Mouse (Mus musculus) spleen, adult 2 months (tissue): ENCODE measurements around the gene Cd3g. TPM values are rescaled to one million over a fixed set of nuclear protein-coding genes. Genes with fewer than 3 reads are reported as not detected.
"Not testable (repeated sequence)": the region's sequence is repeated elsewhere in the genome, so short reads cannot be mapped to it uniquely, and the experiment has no call there.

Experiments
- DNase-seq, 2 experiments: peaks; one replicate each; pipeline versions ENCODE4 v3.0.0 to v3.0.0-alpha.2; 2012 to 2021; ENCODE audit warnings: low spot score in 2 of 2, low read depth in 1 of 2
- H3K27ac ChIP-seq: fragments of 200-500 bp; 2 replicates; pipeline ENCODE4 v1.5.1; 2012; ENCODE audit warnings: low read length, inconsistent platforms; ENCODE audit not compliant: insufficient read depth
- H3K27me3 ChIP-seq: fragments of 200-500 bp; 2 replicates; pipeline ENCODE4 v1.6.1; 2012; ENCODE audit warnings: mild to moderate bottlenecking, moderate library complexity, low read length, inconsistent platforms; ENCODE audit not compliant: control insufficient read depth, insufficient read depth
- H3K36me3 ChIP-seq: fragments of 200-500 bp; 2 replicates; pipeline ENCODE4 v1.6.1; 2012; ENCODE audit warnings: mild to moderate bottlenecking, low read length, inconsistent platforms; ENCODE audit not compliant: control insufficient read depth, insufficient read depth
- H3K4me1 ChIP-seq: fragments of 200-500 bp; 2 replicates; pipeline ENCODE4 v1.6.1; 2011; ENCODE audit warnings: inconsistent platforms; ENCODE audit not compliant: control insufficient read depth, insufficient read depth, insufficient read length
- H3K4me3 ChIP-seq: fragments of 200-500 bp; 2 replicates; pipeline ENCODE4 v1.5.1; 2011; ENCODE audit warnings: mild to moderate bottlenecking, inconsistent platforms; ENCODE audit not compliant: insufficient read depth, insufficient read length; ENCODE audit errors: extremely low read depth
- CTCF ChIP-seq: fragments of 200-500 bp; IDR thresholded peaks from 2 replicates; pipeline ENCODE4 v1.5.1; 2011; ENCODE audit warnings: mild to moderate bottlenecking, inconsistent platforms; ENCODE audit not compliant: insufficient read depth, insufficient read length, insufficient replicate concordance; ENCODE audit errors: extremely low read depth
- POLR2A ChIP-seq: fragments of 200-500 bp; IDR thresholded peaks from 2 replicates; pipeline ENCODE4 v1.6.1; 2011; ENCODE audit warnings: low read depth, low read length, inconsistent platforms
- WGBS: fragments of 180-500 bp; shearing (Covaris S2); methylation state at CpG from one replicate; pipeline ENCODE4 v1.1.7; 2018; 5-methylcytosine and 5-hydroxymethylcytosine counted together
- polyA plus RNA-seq: library from polyadenylated mRNA; depleted of rRNA; stranded (reverse); fragments of >200 nt; gene quantifications from 2 replicates; pipeline ENCODE4 v1.2.3, GENCODE M21; 2012

The Cd3g gene
- polyA plus RNA-seq, 1 experiment, result 14.5 TPM

GRCm38 (mm10) chr9:44981104-44981503, 873 bp upstream of the Cd3g start:
- TF ChIP-seq POLR2A, result no peak
- TF ChIP-seq CTCF, result no peak
- no peak for DNase-seq
- 80% methylated on average over 2 of the region's 2 CpGs for WGBS
- H3K4me3 ChIP-seq, result no peak overlapping the region; the same call in 1 of the 2 replicates
- H3K36me3 ChIP-seq, result no peaks in the 10 kb centered on the region
- peaks cover 6% of the 10 kb centered on the region; the same call in 1 of the 2 replicates for H3K4me1 ChIP-seq
- H3K27me3 ChIP-seq, result no peaks in the 10 kb centered on the region
- peak overlapping the region; percentile 83 for H3K27ac ChIP-seq

DNA sequence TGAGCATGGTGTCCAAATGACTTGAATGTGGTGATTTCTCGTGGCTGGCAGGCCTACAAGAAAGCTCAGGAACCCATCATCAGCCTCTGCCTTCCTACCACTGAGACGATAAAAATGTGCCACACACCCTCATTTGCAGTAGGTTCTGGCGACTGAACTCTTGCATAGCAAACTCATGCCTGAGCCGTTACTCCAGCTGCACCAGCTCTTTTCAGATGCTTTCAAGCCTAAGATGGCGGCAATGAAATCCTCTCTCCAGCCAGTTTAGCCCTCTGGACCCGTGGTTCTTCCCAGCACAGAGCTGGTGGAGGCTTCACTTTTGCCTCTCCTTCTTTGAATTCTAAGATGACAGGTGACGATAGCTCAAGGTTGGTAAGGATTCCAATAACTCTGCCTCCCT, 425 bp downstream of the Cd3g start:
- no peak for TF ChIP-seq POLR2A
- no peak for TF ChIP-seq CTCF
- Histone ChIP-seq H3K4me3 (peak overlapping the region; percentile 53), H3K36me3 (no peaks in the 10 kb centered on the region), H3K27me3 (no peaks in the 10 kb centered on the region), H3K27ac (peak overlapping the region; percentile 78), H3K4me1 (no peaks in the 10 kb centered on the region)
- 69% methylated on average over 7 of the region's 7 CpGs for WGBS
- no peak for DNase-seq

GRCm38 (mm10) chr9:44977813-44978212, 2.4 kb downstream of the Cd3g start:
- Histone ChIP-seq H3K36me3 (no peaks in the 10 kb centered on the region), H3K27me3 (no peaks in the 10 kb centered on the region), H3K27ac (peak overlapping the region; percentile 52), H3K4me3 (peak overlapping the region; percentile 38; the same call in 1 of the 2 replicates), H3K4me1 (no peaks in the 10 kb centered on the region)
- no peak for DNase-seq
- WGBS, result 61% methylated on average over 6 of the region's 6 CpGs
- TF ChIP-seq CTCF (no peak), POLR2A (no peak)

GRCm38 (mm10) chr9:44969450-44969849, 10.8 kb downstream of the Cd3g start:
- 62% methylated on average over 1 of the region's 1 CpGs for WGBS
- Histone ChIP-seq H3K27ac (no peak overlapping the region), H3K4me1 (no peaks in the 10 kb centered on the region), H3K36me3 (no peaks in the 10 kb centered on the region), H3K27me3 (no peaks in the 10 kb centered on the region), H3K4me3 (no peak overlapping the region)
- TF ChIP-seq CTCF (peak; percentile 15; the same call in 1 of the 2 replicates), POLR2A (no peak)
- DNase-seq, result no peak

DNA sequence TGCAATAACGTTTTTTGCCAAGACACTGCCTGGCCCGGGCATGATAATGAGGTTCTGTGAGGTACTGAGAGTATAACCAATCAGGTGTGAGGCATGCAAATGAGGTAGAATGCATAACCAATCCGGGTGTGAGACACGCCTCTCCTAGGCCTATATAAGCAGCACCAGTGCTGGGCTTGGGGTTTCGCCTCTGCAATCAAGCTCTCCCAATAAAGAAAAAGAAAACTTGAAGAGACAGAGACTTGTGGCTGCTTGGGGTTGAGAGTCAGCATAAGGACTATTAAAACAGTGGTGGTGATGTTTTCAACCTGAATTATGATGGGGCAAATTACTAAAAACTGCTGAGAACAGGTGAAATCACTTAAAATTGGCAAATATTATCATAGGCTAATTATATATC, 12.5 kb downstream of the Cd3g start:
- WGBS, result 84% methylated on average over 5 of the region's 5 CpGs
- not testable (repeated sequence) for H3K27me3 ChIP-seq, H3K4me1 ChIP-seq, H3K4me3 ChIP-seq, DNase-seq, H3K36me3 ChIP-seq, H3K27ac ChIP-seq

DNA sequence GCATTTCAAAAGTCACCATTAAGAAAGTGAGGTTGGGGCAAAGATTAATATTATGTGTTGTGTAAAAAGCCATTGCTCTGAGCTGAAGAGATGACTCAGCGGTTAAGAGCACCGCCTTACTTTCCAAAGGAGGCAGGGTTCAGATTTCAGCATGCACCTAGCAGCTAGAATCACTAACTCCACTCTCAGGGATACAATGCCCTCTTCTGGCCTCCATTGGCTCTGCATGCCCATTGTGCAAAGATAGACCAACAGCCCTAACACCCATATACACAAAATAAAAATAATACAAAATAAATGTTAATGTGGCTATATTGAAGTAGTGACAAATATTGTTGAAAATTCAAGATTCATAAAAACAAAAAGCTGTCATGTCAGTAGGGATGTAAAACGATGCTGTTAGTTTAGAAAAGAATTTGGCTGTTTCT, 13.4 kb downstream of the Cd3g start:
- WGBS, result 23% methylated on average over 3 of the region's 3 CpGs
- TF ChIP-seq CTCF, result peak; percentile 53; the same call in 1 of the 2 replicates
- no peak for TF ChIP-seq POLR2A
- Histone ChIP-seq H3K27me3 (no peaks in the 10 kb centered on the region), H3K36me3 (no peaks in the 10 kb centered on the region; the same call in 1 of the 2 replicates), H3K4me1 (no peaks in the 10 kb centered on the region), H3K27ac (no peak overlapping the region), H3K4me3 (no peak overlapping the region)
- peak; percentile 70 to 78 for DNase-seq

DNA sequence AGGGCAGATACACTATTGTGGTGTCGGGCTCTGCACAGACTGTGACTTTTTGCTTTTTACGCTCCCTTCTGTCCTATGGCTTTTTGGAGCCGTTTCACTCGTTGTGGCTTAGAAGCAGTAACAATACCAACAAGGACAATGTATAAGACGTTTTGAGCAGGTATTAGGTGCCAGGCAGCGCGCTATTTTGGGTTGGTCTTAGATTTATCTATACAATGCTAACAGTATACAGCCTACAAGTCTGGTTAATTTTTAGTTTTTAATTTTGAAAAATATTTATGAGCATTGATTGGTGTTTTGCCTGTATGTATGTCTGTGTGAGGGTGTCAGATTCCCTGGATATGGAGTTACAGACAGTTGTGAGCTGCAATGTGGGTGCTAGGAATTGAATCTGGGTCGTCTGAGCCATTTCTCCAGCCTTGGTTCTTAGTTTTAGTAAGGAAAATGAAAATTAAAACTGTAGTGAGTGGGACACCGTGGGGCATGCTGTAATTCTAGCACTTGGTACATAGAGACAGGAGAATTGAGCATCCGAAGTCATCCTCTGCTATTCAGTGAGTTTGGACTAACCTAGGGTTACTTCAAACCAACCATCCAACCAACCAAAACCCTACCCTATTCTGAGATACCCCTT, 14.3 kb downstream of the Cd3g start:
- Histone ChIP-seq H3K36me3 (peaks cover under 1% of the 10 kb centered on the region; the same call in 1 of the 2 replicates), H3K4me1 (no peaks in the 10 kb centered on the region), H3K27me3 (no peaks in the 10 kb centered on the region), H3K4me3 (peak overlapping the region; percentile 56), H3K27ac (peak overlapping the region; percentile 34)
- no peak for DNase-seq
- TF ChIP-seq POLR2A, result no peak
- TF ChIP-seq CTCF, result no peak
- 14% methylated on average over 10 of the region's 10 CpGs for WGBS
